Mouse (Mus musculus): ENCODE results near the gene Tle4.

Tle4 gene

GRCm38 (mm10) chr19:14518438-14519044, 79.3 kb downstream of the Tle4 start:
- no peak for DNase-seq

- no peak for DNase-seq
Observed at GRCm38 (mm10) chr19:14516420-14516819, 81.4 kb downstream of the Tle4 start.

- DNase-seq, result no peak
Observed at GRCm38 (mm10) chr19:14508819-14509218, 89.0 kb downstream of the Tle4 start.

- no peak for DNase-seq
Observed at GRCm38 (mm10) chr19:14507911-14508310, 89.9 kb downstream of the Tle4 start.

GRCm38 (mm10) chr19:14506875-14507670, 90.8 kb downstream of the Tle4 start:
- DNase-seq, result no peak

GRCm38 (mm10) chr19:14505885-14506548, 91.8 kb downstream of the Tle4 start:
- DNase-seq, result no peak

- DNase-seq, result no peak
Observed at GRCm38 (mm10) chr19:14505401-14505800, 92.5 kb downstream of the Tle4 start.

GRCm38 (mm10) chr19:14503862-14504261, 94.0 kb downstream of the Tle4 start:
- peak in 1 of 2 experiments; percentile 7 for DNase-seq

GRCm38 (mm10) chr19:14502234-14502633, 95.6 kb downstream of the Tle4 start:
- DNase-seq, result no peak

GRCm38 (mm10) chr19:14499835-14500425, 97.9 kb downstream of the Tle4 start:
- peak; percentile 3 to 8 for DNase-seq

GRCm38 (mm10) chr19:14493047-14493446, 104.8 kb downstream of the Tle4 start:
- no peak for DNase-seq

- no peak for DNase-seq
Observed at GRCm38 (mm10) chr19:14487180-14487579, 110.7 kb downstream of the Tle4 start.

GRCm38 (mm10) chr19:14485176-14485575, 112.7 kb downstream of the Tle4 start:
- DNase-seq, result no peak

- no peak for DNase-seq
Observed at GRCm38 (mm10) chr19:14482562-14483138, 115.2 kb downstream of the Tle4 start.

GRCm38 (mm10) chr19:14481796-14482561, 115.9 kb downstream of the Tle4 start:
- no peak for DNase-seq

- DNase-seq, result no peak
Observed at GRCm38 (mm10) chr19:14479711-14480110, 118.1 kb downstream of the Tle4 start.

GRCm38 (mm10) chr19:14469325-14469724, 128.5 kb downstream of the Tle4 start:
- DNase-seq, result no peak

GRCm38 (mm10) chr19:14468733-14469132, 129.1 kb downstream of the Tle4 start:
- no peak for DNase-seq

- no peak for DNase-seq
Observed at GRCm38 (mm10) chr19:14466020-14466419, 131.8 kb downstream of the Tle4 start.

GRCm38 (mm10) chr19:14463281-14464079, 134.4 kb downstream of the Tle4 start:
- DNase-seq, result no peak

- no peak for DNase-seq
Observed at GRCm38 (mm10) chr19:14453486-14453885, 144.4 kb downstream of the Tle4 start.
